Mouse (Mus musculus) lung, postnatal 0 days (tissue): ENCODE measurements around the gene Dnttip1. TPM values are rescaled to one million over a fixed set of nuclear protein-coding genes. Genes with fewer than 3 reads are reported as not detected.

Experiments used
- ATAC-seq: fragments of 200-750 bp; cut with Nextera tagmentation; 2 replicates; pipeline ENCODE4 v1.8.0; 2017; ENCODE audit warnings: moderate library complexity
- DNase-seq: peaks from one replicate; pipeline ENCODE4 v3.0.0-alpha.2; 2016; ENCODE audit warnings: low spot score
- H3K27ac ChIP-seq: fragments of 300-500 bp; sonication (generic); 2 replicates; pipeline ENCODE4 v1.5.1; 2014; ENCODE audit warnings: antibody characterized with exemption, mild to moderate bottlenecking, low read length, mixed read lengths
- H3K27me3 ChIP-seq: fragments of 300-500 bp; sonication (generic); replicated peaks from 2 replicates; pipeline ENCODE4 v1.6.1; 2014; ENCODE audit warnings: low read length, mixed read lengths; ENCODE audit not compliant: insufficient read depth
- H3K36me3 ChIP-seq: fragments of 300-500 bp; sonication (generic); 2 replicates; pipeline ENCODE4 v1.6.1; 2014; ENCODE audit warnings: low read length, mixed read lengths; ENCODE audit not compliant: insufficient read depth
- H3K4me1 ChIP-seq: fragments of 300-500 bp; sonication (generic); 2 replicates; pipeline ENCODE4 v1.6.1; 2014; ENCODE audit warnings: antibody characterized with exemption, low read depth, low read length, mixed read lengths; ENCODE audit not compliant: insufficient read depth
- H3K4me2 ChIP-seq: fragments of 300-500 bp; sonication (generic); replicated peaks from 2 replicates; pipeline ENCODE4 v1.6.1; 2014; ENCODE audit warnings: low read depth, mild to moderate bottlenecking, low read length, moderate library complexity, mixed read lengths
- H3K4me3 ChIP-seq: fragments of 300-500 bp; sonication (generic); 2 replicates; pipeline ENCODE4 v1.5.1; 2014; ENCODE audit warnings: low read depth, low read length
- H3K9ac ChIP-seq: fragments of 300-500 bp; sonication (generic); replicated peaks from 2 replicates; pipeline ENCODE4 v1.6.1; 2014; ENCODE audit warnings: low read depth, mild to moderate bottlenecking
- H3K9me3 ChIP-seq: fragments of 300-500 bp; sonication (generic); 2 replicates; pipeline ENCODE4 v1.6.1; 2016; ENCODE audit warnings: low read length, mixed read lengths
- CTCF ChIP-seq: IDR thresholded peaks from 2 replicates; pipeline ENCODE4 v1.5.1; 2016; ENCODE audit warnings: antibody characterized with exemption, mild to moderate bottlenecking
- EP300 ChIP-seq: IDR thresholded peaks from 2 replicates; pipeline ENCODE4 v1.6.1; 2016; ENCODE audit warnings: antibody characterized with exemption, mild to moderate bottlenecking, control low read depth
- WGBS: fragments of 180-500 bp; shearing (Covaris S2); extraction: QIAGEN DNeasy Blood & Tissue Kit; methylation state at CpG from one replicate; pipeline ENCODE4 v1.1.7; 2014; 5-methylcytosine and 5-hydroxymethylcytosine counted together
- polyA plus RNA-seq: library from polyadenylated mRNA; unstranded; fragments of >200 nt; fragmentation: Nextera tagmentation; extraction: Ambion mirVana; gene quantifications from 2 replicates; pipeline ENCODE4 v1.2.1, GENCODE M21; 2015

Dnttip1 gene
- polyA plus RNA-seq, 1 experiment from 2014 or later, result 47.1 TPM

DNA sequence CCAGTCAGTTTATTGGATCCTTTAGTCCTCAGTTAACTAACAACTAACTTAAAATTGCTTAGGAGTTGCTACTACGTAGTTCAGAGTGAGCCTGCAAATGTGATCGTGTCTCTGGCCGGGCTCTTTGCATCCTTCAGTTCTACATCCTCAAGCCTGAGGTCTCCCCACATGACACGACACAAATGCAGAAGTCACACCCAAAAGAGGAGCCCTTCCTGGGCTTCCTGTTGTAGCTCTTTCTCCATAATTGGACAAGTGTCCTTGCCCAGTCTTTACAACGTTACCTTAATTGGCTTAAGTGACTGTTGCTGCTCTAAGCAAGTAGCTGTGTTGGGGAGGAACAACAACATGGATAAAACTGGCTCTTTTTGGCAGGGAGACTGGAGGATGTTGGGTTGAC is 69.6 kb downstream of the Dnttip1 start:
- DNase-seq, result no peak
- H3K4me2 ChIP-seq, result no peak overlapping the region
- 83% methylated on average over 5 of the region's 5 CpGs for WGBS
- H3K27ac ChIP-seq, result no peak overlapping the region
- no peaks in the 10 kb centered on the region for H3K36me3 ChIP-seq
- TF ChIP-seq EP300 (no peak), CTCF (no peak)
- no peak overlapping the region for H3K4me3 ChIP-seq
- H3K27me3 ChIP-seq, result no peaks in the 10 kb centered on the region
- no peaks in the 10 kb centered on the region for H3K4me1 ChIP-seq
- no peaks in the 10 kb centered on the region for H3K9me3 ChIP-seq
- no peak overlapping the region for H3K9ac ChIP-seq
- no peak for ATAC-seq

DNA sequence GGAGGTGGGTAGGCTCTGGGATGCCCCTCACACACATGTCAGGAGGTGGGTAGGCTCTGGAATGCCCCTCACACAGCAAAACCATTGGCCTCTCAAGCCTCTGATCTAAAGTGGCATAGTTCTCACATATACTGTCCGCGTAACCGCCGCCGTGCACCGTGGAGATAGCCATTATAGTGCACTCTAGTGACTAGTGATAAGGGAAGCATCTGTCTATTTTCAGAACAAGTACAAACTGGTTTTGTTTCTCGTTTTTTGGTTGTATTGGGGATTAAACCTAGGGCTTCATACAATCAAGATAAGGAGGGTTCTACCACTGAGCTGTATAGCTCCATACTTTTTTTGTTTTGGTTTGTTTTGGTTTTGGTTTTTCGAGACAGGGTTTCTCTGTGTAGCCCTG is 70.0 kb downstream of the Dnttip1 start:
- Histone ChIP-seq H3K27ac (no peak overlapping the region), H3K4me1 (no peaks in the 10 kb centered on the region), H3K9me3 (no peaks in the 10 kb centered on the region), H3K4me2 (no peak overlapping the region), H3K36me3 (no peaks in the 10 kb centered on the region), H3K4me3 (no peak overlapping the region), H3K9ac (no peak overlapping the region), H3K27me3 (no peaks in the 10 kb centered on the region)
- no peak for DNase-seq
- WGBS, result 90% methylated on average over 8 of the region's 8 CpGs
- ATAC-seq, result no peak
- no peak for TF ChIP-seq EP300
- no peak for TF ChIP-seq CTCF

DNA sequence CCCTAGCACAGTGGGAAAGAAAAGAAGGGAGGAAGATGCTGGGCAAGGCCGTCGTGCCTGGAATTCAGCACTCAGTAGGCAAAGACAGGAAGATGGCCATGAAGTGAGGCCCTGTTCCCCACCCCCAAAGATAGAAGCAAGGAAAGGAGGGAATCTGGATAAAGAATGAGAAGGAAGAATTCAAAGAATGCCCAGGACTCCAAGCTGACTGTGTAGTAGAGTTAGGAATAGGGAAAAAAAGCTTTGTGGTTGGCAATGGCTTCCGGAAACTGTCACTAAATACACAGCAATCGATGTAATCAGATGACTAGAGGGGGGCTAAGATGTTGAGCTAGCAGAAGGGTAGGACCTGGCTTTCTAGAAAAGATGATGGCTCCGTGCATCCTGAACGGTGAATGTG is 71.4 kb downstream of the Dnttip1 start:
- Histone ChIP-seq H3K4me2 (no peak overlapping the region), H3K9ac (no peak overlapping the region), H3K9me3 (no peaks in the 10 kb centered on the region), H3K4me3 (no peak overlapping the region), H3K27me3 (no peaks in the 10 kb centered on the region), H3K36me3 (no peaks in the 10 kb centered on the region), H3K4me1 (no peaks in the 10 kb centered on the region), H3K27ac (no peak overlapping the region)
- ATAC-seq (no peak), DNase-seq (no peak)
- no peak for TF ChIP-seq EP300
- TF ChIP-seq CTCF, result no peak
- 49% methylated on average over 6 of the region's 6 CpGs for WGBS

- Histone ChIP-seq H3K4me3 (no peak overlapping the region), H3K9me3 (no peaks in the 10 kb centered on the region), H3K9ac (no peak overlapping the region), H3K27ac (no peak overlapping the region), H3K4me1 (no peaks in the 10 kb centered on the region), H3K4me2 (no peak overlapping the region), H3K27me3 (no peaks in the 10 kb centered on the region), H3K36me3 (no peaks in the 10 kb centered on the region)
- DNase-seq, result peak; percentile 32
- 31% methylated on average over 5 of the region's 5 CpGs for WGBS
- peak; percentile 69 for ATAC-seq
- TF ChIP-seq CTCF, result no peak
Measured at GRCm38 (mm10) chr2:164817703-164818102, 71.9 kb downstream of the Dnttip1 start.

Other genes with a start within 250 kb of the Dnttip1 start
- gene Pigt, start 248.5 kb upstream of the Dnttip1 start, polyA plus RNA-seq, result 45.5 and 54.8 TPM in 2 replicates
- gene Wfdc2, start 183.6 kb upstream of the Dnttip1 start, polyA plus RNA-seq, result 1,345 and 1,354 TPM in 2 replicates
- not detected in 2 replicates for gene Spint3, start 172.5 kb upstream of the Dnttip1 start, polyA plus RNA-seq
- 0.93 and 1.0 TPM in 2 replicates for gene Wfdc6a, start 160.5 kb upstream of the Dnttip1 start, polyA plus RNA-seq
- not detected in 2 replicates for gene Eppin, start 152.4 kb upstream of the Dnttip1 start, polyA plus RNA-seq
- 0.90 and 1.3 TPM in 2 replicates for gene Wfdc6b, start 132.5 kb upstream of the Dnttip1 start, polyA plus RNA-seq
- 0.36 and 0.43 TPM in 2 replicates for gene Wfdc8, start 132.4 kb upstream of the Dnttip1 start, polyA plus RNA-seq
- gene Wfdc16, start 107.2 kb upstream of the Dnttip1 start, polyA plus RNA-seq, result not detected in 2 replicates
- gene Wfdc10, start 89.9 kb upstream of the Dnttip1 start, polyA plus RNA-seq, result 0.57 and 0.88 TPM in 2 replicates
- not detected in 2 replicates for gene Wfdc9, start 89.4 kb upstream of the Dnttip1 start, polyA plus RNA-seq
- gene Wfdc11, start 71.9 kb upstream of the Dnttip1 start, polyA plus RNA-seq, result not detected in 2 replicates
- 1.3 and 1.9 TPM in 2 replicates for gene Wfdc13, start 60.9 kb upstream of the Dnttip1 start, polyA plus RNA-seq
- gene Spint4, start 47.5 kb upstream of the Dnttip1 start, polyA plus RNA-seq, result not detected in 2 replicates
- not detected in 2 replicates for gene Spint5, start 30.7 kb upstream of the Dnttip1 start, polyA plus RNA-seq
- gene Wfdc3, start 52 bp upstream of the Dnttip1 start, polyA plus RNA-seq, result 6.4 and 6.6 TPM in 2 replicates
- 21.1 and 33.3 TPM in 2 replicates for gene Ube2c, start 23.9 kb downstream of the Dnttip1 start, polyA plus RNA-seq
- gene Tnnc2, start 34.0 kb downstream of the Dnttip1 start, polyA plus RNA-seq, result 0.47 and 1.2 TPM in 2 replicates
- gene Snx21, start 39.8 kb downstream of the Dnttip1 start, polyA plus RNA-seq, result 27.4 and 28.6 TPM in 2 replicates
- gene Acot8, start 58.9 kb downstream of the Dnttip1 start, polyA plus RNA-seq, result 17.8 and 18.9 TPM in 2 replicates
- 4.3 and 5.3 TPM in 2 replicates for gene Zswim3, start 59.1 kb downstream of the Dnttip1 start, polyA plus RNA-seq
- 7.7 and 8.1 TPM in 2 replicates for gene Zswim1, start 76.7 kb downstream of the Dnttip1 start, polyA plus RNA-seq
- not detected in 2 replicates for gene Spata25, start 82.6 kb downstream of the Dnttip1 start, polyA plus RNA-seq
- 146 and 147 TPM in 2 replicates for gene Ctsa, start 86.9 kb downstream of the Dnttip1 start, polyA plus RNA-seq
- 5.4 and 6.5 TPM in 2 replicates for gene Neurl2, start 87.5 kb downstream of the Dnttip1 start, polyA plus RNA-seq
- 286 and 314 TPM in 2 replicates for gene Pltp, start 111.7 kb downstream of the Dnttip1 start, polyA plus RNA-seq
- 60.9 and 71.3 TPM in 2 replicates for gene Pcif1, start 133.3 kb downstream of the Dnttip1 start, polyA plus RNA-seq
- 5.0 and 5.2 TPM in 2 replicates for gene Zfp335, start 165.8 kb downstream of the Dnttip1 start, polyA plus RNA-seq
- 4.5 and 5.6 TPM in 2 replicates for gene Mmp9, start 194.8 kb downstream of the Dnttip1 start, polyA plus RNA-seq
- gene Slc12a5, start 214.8 kb downstream of the Dnttip1 start, polyA plus RNA-seq, result 0.84 and 1.0 TPM in 2 replicates